Mouse (Mus musculus) lung, postnatal 4 days (tissue): Measurements from ENCODE around the gene Tmem101.
A peak's percentile ranks its signal among the peaks of the same experiment; 100 is the strongest.
"Not testable (repeated sequence)": the region's sequence is repeated elsewhere in the genome, so short reads cannot be mapped to it uniquely, and the experiment has no call there.

ENCODE experiments used
- DNase-seq, 2 experiments: peaks; one replicate each; pipeline ENCODE4 v3.0.0; 2021

The Tmem101 gene

DNA sequence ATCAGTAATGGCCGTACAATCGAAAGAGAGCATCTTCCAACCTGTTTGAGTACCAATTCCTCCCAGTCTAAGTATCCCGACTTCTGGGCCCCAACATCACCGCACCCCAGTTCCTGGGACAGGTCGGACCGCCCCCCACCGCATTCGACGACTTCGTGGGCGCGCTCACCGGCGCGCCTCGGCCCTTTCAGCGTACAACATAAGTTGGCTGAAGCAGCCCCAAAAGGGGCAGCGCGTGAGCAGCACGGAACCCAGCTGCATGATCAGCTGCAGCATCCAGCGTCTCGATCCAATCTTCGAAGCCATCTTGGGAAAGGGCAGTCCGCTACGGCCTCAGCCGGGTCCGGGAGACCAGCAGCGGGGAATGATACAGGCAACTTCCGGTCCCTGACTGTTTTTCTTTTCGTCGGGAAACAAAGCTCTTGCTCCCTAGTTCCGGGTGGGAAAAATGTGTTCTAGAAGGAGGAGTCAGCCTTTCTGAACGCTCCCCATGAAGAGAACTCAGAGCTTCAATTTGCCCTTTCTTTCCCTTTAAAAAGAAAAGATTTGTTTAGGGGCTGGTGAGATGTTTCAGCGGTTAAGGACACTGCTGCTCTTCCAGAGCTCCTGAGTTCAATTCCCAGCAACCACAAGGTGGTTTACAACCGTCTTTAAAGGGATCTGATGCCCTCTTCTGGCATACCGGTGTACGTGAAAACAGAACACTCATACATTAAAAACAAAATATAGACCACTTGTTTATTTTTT is at the start of gene Tmem101:
Gene Tmem101, minus strand, starts transcription at position 366 of the 747 bp plus-strand sequence.
- DNase-seq: peak; percentile 94

DNA sequence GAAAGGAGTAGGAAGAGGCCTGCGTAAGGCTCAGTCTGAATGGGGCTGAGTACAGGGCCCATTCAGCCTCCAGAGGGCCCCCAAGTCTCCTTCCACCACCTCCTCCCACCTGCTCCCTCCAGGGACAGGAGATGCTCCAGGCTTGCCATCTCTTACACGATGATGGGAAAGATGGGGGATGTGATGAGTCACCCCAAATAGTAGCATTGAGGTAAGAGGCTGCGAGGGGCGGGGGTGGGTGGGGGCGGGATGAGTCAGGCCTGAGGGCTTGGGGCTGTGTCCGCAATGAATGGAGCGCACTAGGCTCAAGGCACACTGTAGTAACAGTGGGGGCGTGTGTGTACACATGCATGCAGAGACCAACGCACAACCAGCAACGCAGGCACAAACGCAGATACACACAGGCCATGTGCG is 45.2 kb upstream of the Tmem101 start:
- no peak for DNase-seq

DNA sequence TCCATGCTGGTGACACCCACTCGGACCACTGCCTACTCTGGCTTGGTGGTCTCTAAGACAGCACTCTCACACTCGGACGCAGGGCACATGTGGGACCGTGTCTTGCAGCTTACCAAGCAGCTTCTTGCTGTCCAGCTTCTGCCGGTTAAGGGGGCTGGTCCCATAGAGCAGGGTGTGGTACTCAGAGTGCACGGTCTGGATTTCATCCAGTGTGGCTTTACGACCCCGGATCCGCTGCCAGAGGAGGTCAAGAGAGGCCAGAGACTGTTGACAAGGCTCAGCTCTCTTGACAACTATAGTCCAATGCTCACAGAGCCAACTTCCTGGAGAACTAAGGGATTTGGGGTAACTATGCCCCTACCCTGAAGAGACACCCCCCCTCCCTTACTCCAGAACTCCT is 43.7 kb upstream of the Tmem101 start:
- DNase-seq: peak in 1 of 2 experiments; percentile 42

DNA sequence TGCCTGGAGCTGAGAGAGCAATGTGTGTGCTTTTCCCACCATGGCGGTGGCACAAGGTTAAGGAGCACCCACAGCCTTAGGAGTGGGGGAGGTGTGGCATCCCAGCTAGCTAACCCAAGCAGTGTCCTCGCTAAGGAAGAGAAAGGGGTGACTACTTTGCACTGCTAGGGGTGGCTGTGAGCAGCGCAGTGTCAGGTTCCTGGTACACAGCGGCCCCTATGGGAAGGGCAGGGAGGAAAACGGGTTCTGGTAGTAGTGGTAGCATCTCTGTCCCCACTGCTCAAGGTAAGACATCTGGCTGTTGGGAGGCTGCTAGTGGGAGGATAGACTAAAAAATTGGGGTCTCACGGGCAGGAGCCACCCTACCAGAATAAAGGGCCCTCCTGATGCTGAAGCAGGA is 42.0 kb upstream of the Tmem101 start:
- DNase-seq: no peak

DNA sequence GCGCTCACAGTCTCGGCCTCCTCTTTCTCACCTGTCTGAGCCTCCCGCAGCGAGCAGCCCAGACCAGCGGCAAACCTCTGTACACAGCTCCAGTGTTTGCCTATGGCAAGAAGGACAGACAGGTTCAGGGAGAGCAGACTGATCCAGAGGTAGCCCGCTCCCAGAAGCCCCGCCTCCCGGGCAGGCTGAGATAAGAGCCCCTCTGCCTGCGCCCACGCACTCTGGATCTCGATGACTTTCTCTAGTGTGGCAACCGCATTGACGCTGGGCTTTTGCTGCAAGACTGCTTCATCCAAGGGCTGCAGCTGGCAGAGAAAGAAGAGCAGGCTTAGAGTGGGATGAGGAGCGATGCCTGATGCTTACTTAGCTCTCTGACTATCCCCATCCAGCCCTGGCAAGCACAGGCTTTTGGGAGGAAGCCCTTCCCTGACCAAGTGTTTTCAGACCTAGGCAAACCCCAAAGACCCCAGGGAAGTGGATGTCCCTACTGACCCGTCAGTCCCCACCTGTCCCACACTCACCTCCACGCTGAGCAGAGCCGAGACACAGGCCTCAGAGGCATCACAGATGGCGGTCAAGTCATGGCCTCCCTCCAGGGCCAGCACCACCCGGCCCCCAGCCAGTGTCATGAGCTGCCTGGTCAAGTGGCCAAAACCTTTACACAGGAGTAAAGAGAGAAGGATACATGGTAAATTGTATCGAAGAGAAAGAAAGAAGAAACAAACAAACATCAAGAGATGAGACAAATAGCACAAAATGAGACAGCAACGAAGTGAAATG is 40.0 kb upstream of the Tmem101 start:
- peak in 1 of 2 experiments; percentile 26 for DNase-seq

GRCm38 (mm10) chr11:102193657-102194440 is 37.6 kb upstream of the Tmem101 start:
- no peak for DNase-seq

DNA sequence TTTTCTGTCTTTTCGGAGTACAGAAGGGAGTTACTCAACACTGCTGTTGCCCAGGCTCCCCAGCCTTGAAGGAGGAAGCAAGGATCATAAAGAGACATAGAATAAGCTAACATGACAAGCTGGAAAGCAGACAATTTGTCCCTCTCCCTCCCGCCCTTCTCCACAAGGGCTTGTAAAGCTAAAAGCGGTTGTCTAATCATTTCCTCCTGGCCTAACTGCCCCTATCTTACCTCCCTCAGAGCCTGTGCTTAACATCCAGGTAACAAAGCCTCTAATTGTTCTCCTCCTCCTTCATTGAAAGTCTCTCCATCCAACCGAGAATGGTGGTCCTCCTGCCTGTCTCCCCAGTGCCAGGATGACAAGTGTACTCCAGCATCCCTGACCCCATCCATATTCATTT is 34.6 kb upstream of the Tmem101 start:
- no peak for DNase-seq

DNA sequence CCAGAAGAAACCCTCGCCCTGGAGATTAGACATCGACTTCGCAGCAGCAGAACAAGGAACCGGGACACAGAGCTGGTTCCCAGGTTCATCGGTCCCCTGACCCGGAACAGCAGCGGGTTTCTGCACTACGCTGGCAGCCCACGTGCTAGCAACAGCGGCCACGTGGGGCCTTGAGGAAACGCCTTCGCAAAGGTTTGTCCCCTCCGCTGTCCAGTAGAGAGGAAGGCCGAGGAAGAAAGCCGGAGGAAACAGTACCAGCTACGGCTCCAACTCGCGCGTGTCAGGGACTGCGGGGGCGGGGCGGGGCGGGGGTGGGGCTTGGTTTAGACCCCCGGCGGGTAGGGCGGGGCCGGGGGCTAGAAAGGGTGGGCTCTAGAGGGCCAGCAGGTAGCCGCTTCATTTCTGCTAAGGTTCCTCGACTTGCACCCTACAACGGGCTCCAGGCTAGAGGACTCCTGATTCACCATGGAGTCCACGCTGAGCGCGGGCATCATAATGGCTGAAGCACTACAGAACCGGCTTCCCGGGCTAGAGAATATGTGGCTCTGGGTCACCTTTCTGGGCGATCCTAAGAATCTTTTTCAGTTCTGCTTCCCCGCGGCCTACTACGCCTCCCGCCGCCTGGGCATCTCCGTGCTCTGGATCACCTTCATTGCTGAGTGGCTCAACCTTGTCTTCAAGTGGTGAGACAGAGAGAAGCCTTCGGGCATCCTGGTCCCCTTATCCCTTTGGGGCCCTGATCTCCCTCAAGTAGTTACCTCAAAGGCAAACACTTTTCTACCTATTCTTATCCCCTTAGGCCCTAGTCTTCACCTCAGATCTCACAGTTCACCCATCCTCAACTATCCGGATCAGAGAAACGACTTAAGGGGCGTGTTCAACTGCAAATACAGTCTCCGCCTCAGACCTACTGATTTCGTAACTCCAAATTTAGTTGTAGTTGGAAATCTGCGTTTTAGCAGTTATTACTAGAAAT is 33.5 kb upstream of the Tmem101 start, which contains the start of gene G6pc3:
Gene G6pc3, plus strand, starts transcription at position 160 of the 976 bp plus-strand sequence.
- DNase-seq: peak; percentile 93

- no peak for DNase-seq
Measured at GRCm38 (mm10) chr11:102188980-102189379, 32.8 kb upstream of the Tmem101 start.

- DNase-seq: no peak
Measured at GRCm38 (mm10) chr11:102186235-102186634, 30.0 kb upstream of the Tmem101 start.

DNA sequence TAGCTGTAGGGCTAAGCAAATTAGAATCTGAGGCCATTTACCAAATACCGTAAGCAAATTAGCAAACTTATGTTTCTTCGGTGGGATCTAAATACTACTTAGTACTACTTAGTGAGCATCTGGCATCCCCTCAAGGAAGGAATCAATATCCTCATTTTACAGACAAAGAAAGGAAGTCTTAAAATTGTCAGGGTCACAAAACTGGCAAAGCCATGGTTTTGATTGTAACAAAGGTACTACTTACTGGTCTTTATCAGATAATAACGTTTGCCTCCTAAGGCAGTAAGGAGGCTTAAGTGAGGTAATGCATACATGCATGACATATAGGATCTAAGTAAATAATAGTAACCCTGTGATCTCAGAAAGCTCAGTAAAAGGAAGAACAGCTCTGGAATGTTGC is 29.5 kb upstream of the Tmem101 start:
- DNase-seq: no peak

DNA sequence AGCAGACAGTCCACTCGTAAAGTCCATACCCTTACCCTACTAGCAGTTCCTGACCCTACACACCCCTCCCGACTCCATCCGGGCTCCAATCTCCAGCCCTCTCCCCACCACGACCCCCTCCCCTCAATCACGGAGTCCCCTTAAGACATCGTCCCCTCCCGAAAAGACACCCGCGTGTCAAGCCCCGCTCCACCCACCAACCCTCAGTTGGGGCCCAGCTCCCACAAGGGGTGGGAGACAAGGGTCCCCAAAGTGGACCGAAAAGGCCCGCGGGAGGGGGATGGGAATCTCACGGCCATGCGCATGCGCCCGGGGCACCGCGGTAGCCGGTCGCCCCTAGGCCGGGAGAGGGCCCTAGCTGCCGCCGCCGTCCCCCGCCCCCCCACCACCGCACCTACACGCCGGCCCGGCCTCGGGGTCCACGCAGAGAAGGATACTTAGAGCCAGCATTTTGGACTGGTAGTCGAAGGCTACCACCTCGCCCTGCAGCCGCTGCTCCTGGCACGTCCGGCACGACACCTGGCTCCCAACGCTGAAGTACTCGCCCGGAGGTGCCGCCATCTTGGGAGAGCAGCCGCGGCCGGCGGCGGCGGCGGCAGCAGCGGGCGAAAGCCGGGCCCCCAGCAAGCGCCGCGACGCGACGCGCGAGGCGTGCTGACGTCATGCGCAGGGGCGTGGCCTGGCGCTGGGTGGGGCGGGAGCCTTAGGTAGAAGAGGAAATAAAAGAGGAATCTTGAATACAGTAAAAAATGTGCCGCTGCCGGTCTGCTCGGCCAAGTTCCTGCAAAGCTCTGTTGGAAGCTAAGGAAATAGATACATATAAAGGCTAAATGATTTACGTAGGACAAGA is 28.7 kb upstream of the Tmem101 start, which contains the start of gene Lsm12:
Gene Lsm12, minus strand, starts transcription at position 651 of the 850 bp plus-strand sequence.
- peak; percentile 96 to 98 for DNase-seq

DNA sequence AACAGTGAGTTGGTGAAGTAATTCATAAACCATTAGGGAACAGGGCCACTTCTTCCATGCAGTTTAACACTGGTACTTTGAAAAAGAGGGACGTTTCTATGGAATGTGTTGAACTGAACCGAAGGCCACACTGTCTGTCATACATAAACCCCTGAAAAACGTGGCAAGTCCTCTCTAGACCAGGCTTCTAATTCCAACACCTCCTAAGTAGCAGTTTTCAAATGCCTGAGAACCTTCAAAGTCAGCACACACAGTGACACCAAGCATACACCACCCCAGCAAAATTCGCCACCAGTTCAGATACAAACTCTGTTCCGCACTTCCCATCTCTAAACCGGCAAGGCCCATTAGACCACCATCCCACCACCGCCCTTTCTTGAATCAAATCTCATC is 28.0 kb upstream of the Tmem101 start:
- no peak for DNase-seq

DNA sequence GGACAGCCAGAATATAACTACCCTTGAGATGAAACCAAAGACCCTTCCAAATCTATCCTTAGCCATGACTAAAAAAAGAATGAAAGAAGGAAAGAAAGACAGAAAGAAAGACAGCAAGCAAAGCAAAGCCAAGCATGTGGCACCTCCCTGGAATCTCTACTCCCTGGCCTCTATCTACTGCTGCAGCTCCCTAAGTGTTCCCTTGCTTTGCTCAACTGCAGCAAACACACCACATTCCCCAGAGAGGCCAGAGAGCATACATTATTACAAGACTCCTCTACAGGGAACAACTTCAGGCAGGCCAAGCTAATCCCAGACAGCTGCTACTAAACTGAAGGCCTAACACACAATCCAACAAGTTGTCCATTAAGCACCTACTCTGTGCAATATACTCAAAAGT is 23.6 kb upstream of the Tmem101 start:
- DNase-seq: no peak

- DNase-seq: no peak
Measured at GRCm38 (mm10) chr11:102168689-102169088, 12.5 kb upstream of the Tmem101 start.

DNA sequence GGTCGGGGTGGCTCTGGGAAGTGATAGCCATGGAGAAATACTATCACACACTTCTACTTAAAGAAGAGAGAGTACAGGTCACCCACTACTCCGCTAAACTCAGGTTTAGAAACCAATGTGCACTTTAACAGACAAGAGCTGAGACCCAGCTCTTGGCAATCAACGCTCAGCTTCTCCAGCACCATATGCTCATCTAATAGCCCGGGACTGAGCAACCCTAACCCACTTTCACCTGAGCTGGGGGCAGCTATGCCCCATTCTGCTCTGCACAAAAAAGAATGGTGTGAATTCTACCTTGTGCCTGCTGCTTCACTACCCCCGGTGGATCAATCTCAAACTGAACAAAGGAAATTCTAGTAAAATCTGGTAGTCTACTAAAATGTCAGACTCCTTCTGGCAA is 11.3 kb upstream of the Tmem101 start:
- no peak for DNase-seq

DNA sequence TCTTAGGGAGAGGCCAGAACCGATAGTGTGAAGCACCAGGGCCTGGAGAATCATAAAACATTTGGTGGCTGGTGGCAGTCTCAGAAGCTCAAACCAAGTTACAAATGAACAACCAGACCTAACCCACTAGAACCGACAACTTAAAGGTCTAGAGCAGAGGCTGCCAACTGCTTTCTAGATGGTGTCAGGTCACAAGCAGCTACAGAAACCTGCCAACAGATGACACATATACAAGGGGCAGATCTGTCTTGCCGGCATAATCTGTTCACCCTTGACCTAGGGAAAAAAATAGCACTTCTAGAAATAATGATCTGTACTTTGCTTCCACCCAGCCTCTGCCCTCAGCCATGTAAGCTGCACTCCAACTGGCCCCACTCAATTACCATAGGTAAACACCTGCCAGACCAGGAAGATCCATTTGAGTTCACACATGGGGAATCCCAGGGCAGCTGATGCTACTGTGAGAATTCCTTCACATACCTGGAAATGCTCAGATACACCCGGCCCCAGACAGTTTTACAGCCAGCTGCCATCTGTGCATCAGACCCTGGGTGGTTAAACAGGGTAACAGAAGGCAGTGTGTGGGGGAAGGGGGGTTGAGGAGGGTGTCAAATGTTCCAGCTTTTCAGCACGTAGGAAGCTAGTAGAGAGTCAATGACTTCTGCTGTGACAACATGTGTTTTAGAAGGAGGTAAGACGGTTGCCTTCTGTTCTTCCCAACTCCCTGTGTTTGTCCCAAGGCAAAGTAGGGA is 9.9 kb upstream of the Tmem101 start:
- DNase-seq: no peak

DNA sequence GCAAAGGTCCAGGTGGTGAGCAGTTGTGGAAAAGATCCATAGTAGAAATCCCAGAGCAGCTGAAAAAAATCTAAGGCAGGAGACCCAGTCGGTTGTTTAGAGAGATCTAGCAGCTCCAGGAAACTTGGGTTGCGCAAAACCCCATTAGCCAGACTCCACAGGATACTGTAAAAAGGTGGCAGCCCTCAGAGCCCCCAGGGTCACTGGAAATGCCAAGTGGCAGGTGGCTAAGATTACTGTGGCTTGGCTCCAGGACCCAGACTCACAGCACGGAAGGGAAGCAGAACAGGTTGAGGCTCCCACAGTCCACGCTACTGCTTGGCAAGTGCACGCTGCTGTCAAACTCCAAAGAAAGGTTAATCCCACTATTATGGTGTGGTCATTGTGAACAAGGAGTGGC is 3.6 kb upstream of the Tmem101 start:
- DNase-seq: no peak

DNA sequence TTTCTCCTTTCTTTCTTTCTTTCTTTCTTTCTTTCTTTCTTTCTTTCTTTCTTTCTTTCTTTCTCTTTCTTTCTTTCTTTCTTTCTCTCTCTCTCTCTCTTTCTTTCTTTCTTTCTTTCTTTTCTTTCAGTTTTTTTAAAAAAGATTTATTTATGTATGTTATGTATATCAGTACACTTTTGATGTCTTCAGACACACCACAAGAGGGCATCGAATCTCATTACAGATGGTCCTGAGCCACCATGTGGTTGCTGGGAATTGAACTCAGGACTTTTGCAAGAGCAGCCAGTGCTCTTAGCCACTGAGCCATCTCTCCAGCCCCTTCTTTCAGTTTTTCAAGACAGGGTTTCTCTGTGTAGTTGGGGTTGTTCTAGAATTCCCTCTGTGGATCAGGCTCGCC is 1.8 kb upstream of the Tmem101 start:
- DNase-seq: not testable (repeated sequence)

DNA sequence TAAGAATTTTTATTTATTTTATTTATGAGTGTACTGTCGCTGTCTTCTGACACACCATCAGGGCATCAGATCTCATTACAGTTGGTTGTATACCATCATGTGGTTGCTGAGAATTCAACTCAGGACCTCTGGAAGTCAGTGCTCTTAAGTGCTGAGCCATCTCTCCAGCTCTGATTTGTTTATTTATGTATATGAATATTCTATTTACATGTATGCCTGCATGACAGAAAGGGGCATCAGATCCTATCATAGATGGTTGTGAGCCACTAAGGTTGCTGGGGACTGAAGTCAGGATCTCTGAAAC is 534 bp upstream of the Tmem101 start:
- DNase-seq: no peak
